Mouse (Mus musculus) forebrain, postnatal 0 days (tissue): Measurements from ENCODE around the gene Pigk. TPM values are rescaled to one million over a fixed set of nuclear protein-coding genes. Genes with fewer than 3 reads are reported as not detected.

Source experiments
- ATAC-seq: fragments of 200-750 bp; cut with Nextera tagmentation; 2 replicates; pipeline ENCODE4 v1.8.0; 2017; ENCODE audit warnings: mild to moderate bottlenecking, moderate library complexity
- DNase-seq: peaks from one replicate; pipeline ENCODE4 v3.0.0-alpha.2; 2015
- H3K27ac ChIP-seq: fragments of 300-500 bp; sonication (generic); 2 replicates; pipeline ENCODE4 v1.5.1; 2014; ENCODE audit warnings: low read depth, mild to moderate bottlenecking, antibody characterized with exemption, low read length, moderate library complexity, mixed read lengths
- H3K27me3 ChIP-seq: fragments of 300-500 bp; sonication (generic); 2 replicates; pipeline ENCODE4 v1.6.1; 2014; ENCODE audit warnings: mild to moderate bottlenecking, low read length, mixed read lengths; ENCODE audit not compliant: insufficient read depth
- H3K36me3 ChIP-seq: fragments of 300-500 bp; sonication (generic); 2 replicates; pipeline ENCODE4 v1.6.1; 2014; ENCODE audit warnings: mild to moderate bottlenecking, moderate library complexity; ENCODE audit not compliant: insufficient read depth
- H3K4me1 ChIP-seq: fragments of 300-500 bp; sonication (generic); 2 replicates; pipeline ENCODE4 v1.6.1; 2014; ENCODE audit warnings: antibody characterized with exemption; ENCODE audit not compliant: insufficient read depth
- H3K4me2 ChIP-seq: fragments of 300-500 bp; sonication (generic); 2 replicates; pipeline ENCODE4 v1.6.1; 2014; ENCODE audit warnings: low read depth, mild to moderate bottlenecking, moderate library complexity
- H3K4me3 ChIP-seq: fragments of 300-500 bp; sonication (generic); 2 replicates; pipeline ENCODE4 v1.5.1; 2014; ENCODE audit warnings: low read depth, low read length, mixed read lengths
- H3K9ac ChIP-seq: fragments of 300-500 bp; sonication (generic); 2 replicates; pipeline ENCODE4 v1.6.1; 2014; ENCODE audit warnings: mild to moderate bottlenecking
- H3K9me3 ChIP-seq: fragments of 300-500 bp; sonication (generic); 2 replicates; pipeline ENCODE4 v1.6.1; 2016; ENCODE audit warnings: low read length
- CTCF ChIP-seq: sonication (generic); IDR thresholded peaks from 2 replicates; pipeline ENCODE4 v1.5.1; 2016; ENCODE audit warnings: antibody characterized with exemption, control low read depth, low read depth
- whole genome bisulfite sequencing: fragments of 180-500 bp; shearing (Covaris S2); extraction: QIAGEN DNeasy Blood & Tissue Kit; methylation state at CpG from one replicate; pipeline ENCODE4 v1.1.7; 2014; 5-methylcytosine and 5-hydroxymethylcytosine counted together
- polyA plus RNA-seq: library from polyadenylated mRNA; unstranded; fragments of >200 nt; fragmentation: Nextera tagmentation; extraction: Ambion mirVana; gene quantifications from 2 replicates; pipeline ENCODE4 v1.2.1, GENCODE M21; 2015
- total RNA-seq: library from RNA; depleted of rRNA; stranded (reverse); fragments of >200 nt; gene quantifications from 2 replicates; pipeline ENCODE4 v1.2.3, GENCODE M21; 2014

Pigk gene
- total and polyA plus RNA-seq, 2 experiments from 2014 or later, result 31.8 to 46.0 TPM

DNA sequence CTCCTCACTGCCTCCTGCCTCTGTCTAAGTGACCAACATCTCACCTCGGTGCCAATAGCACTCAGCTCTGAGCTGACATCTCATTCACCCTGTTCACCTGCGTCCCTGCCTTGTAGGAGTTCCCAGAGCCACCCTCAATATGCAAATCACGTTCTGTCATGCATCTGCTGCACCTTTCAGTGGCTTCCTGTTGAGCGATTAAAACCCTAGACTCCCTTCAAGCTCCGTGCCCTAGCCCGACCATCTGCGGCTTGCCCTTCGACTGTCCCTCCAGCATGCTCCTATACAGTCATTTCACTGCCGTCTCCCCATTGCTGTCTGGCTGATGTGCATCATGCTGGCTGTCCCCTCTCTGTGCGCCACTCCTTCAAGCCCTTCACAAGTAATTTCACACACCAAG lies 142.2 kb downstream of the Pigk start:
- TF ChIP-seq CTCF, result no peak
- no peaks in the 10 kb centered on the region for H3K9me3 ChIP-seq
- no peak overlapping the region for H3K4me2 ChIP-seq
- H3K9ac ChIP-seq, result no peak overlapping the region
- 58% methylated on average over 10 of the region's 10 CpGs for WGBS
- no peak overlapping the region for H3K27ac ChIP-seq
- H3K27me3 ChIP-seq, result no peaks in the 10 kb centered on the region
- no peaks in the 10 kb centered on the region for H3K36me3 ChIP-seq
- no peaks in the 10 kb centered on the region; the same call in 1 of the 2 replicates for H3K4me1 ChIP-seq
- H3K4me3 ChIP-seq, result no peak overlapping the region
- no peak for DNase-seq
- no peak for ATAC-seq

DNA sequence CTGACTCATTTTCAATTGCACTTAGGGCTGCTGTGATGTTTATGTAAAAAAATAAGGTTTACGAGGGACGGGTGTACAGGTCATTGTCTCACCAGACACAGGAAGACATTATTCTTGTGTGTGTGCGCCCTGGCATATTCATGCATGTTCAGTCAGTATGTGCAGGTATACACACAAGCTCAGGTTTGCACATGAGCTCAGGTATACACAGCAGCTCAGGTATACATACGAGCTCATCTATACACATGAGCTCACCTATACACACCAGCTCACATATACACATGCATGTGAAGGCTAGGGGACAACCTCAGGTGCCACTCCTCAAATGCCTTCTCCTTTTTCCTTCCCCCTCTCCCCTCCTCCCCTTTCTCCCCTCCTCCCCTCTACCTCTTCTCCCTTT lies 147.6 kb downstream of the Pigk start:
- Histone ChIP-seq H3K4me3 (no peak overlapping the region), H3K27ac (no peak overlapping the region), H3K4me2 (no peak overlapping the region), H3K36me3 (no peaks in the 10 kb centered on the region), H3K27me3 (no peaks in the 10 kb centered on the region), H3K9me3 (no peaks in the 10 kb centered on the region), H3K4me1 (no peaks in the 10 kb centered on the region; the same call in 1 of the 2 replicates), H3K9ac (no peak overlapping the region)
- DNase-seq (no peak), ATAC-seq (no peak)
- no peak for TF ChIP-seq CTCF
- 87% methylated on average over 4 of the region's 4 CpGs for WGBS

DNA sequence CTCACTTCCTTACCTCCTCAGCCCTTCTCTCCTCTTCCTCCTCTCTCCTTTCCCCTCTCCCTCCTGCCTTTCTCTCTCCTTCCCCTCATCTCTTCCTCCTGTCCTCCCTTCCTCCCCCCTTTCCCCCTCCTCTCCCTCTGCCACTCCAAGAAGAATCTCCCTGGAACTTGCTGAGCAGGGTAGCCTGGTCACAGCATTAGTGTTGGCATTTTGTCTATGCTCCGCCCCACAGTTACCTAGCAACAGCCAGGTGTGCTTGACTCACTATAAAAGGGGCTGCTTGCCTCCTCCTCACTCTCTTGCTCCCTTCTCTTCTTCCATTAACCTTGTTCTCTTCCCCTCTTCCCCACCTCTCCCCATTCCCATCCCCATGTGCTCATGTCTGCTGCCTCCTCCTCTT lies 148.1 kb downstream of the Pigk start:
- 72% methylated on average over 1 of the region's 1 CpGs for WGBS
- H3K4me1 ChIP-seq, result no peaks in the 10 kb centered on the region
- H3K4me2 ChIP-seq, result no peak overlapping the region
- H3K36me3 ChIP-seq, result no peaks in the 10 kb centered on the region
- H3K4me3 ChIP-seq, result no peak overlapping the region
- no peaks in the 10 kb centered on the region for H3K27me3 ChIP-seq
- no peak for TF ChIP-seq CTCF
- no peak overlapping the region for H3K27ac ChIP-seq
- H3K9ac ChIP-seq, result no peak overlapping the region
- DNase-seq (no peak), ATAC-seq (no peak)
- H3K9me3 ChIP-seq, result no peaks in the 10 kb centered on the region

- no peaks in the 10 kb centered on the region for H3K9me3 ChIP-seq
- no peak overlapping the region; the same call in 1 of the 2 replicates for H3K4me2 ChIP-seq
- no peak overlapping the region for H3K4me3 ChIP-seq
- 74% methylated on average over 22 of the region's 22 CpGs for whole genome bisulfite sequencing
- H3K27me3 ChIP-seq, result no peaks in the 10 kb centered on the region
- TF ChIP-seq CTCF, result no peak
- 0 out of 2 replicates have a peak overlapping the region, but pooled peaks have one; percentile 16 for H3K27ac ChIP-seq
- peaks cover 5% of the 10 kb centered on the region; the same call in 1 of the 2 replicates for H3K4me1 ChIP-seq
- peak; percentile 52 for ATAC-seq
- H3K9ac ChIP-seq, result no peak overlapping the region
- no peaks in the 10 kb centered on the region for H3K36me3 ChIP-seq
- DNase-seq, result no peak
These were observed 152.4 kb downstream of the Pigk start for GRCm38 (mm10) chr3:152866035-152866965.

DNA sequence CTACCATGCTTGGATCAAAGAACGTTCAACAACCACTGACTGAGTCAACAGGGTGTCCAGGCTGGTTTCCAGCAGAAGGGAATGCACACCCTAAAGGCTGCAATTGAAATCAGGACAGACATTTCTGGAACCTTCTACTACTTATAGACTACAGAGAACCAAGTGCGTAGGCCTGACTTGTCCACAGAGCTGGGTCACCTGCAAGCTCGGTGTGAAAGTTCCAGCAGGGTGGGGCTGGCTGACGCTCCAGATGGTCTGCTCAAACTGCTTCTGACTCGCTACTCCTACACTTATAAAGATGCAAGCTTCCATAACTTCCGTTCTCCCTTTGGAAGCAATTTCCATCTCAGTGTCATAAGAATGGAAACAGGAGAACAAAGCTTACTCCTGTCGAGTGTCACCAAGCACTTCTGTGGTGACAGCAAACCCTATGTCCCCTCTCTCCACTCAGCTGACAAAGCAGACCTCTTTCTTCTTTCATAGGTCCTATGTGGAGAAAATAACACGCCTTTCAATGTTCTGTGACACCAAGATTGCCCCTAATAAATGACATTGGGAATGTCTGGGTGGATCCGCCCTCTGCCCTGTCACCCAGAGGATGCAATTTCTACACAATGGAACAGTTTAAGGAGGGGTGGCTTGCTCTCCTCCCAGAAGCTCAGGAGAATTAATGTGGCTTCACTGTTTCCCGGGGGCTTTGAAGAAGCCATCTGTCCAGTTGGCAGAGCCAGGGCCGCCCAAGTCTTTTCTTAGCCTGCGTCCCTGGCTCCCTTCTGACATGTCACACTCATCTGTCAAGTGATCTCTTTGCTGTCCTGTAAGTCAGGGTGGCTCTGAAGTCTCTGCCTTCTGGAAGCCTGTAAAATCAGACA lies 154.0 kb downstream of the Pigk start:
- Histone ChIP-seq H3K4me3 (no peak overlapping the region), H3K9me3 (no peaks in the 10 kb centered on the region), H3K4me2 (no peak overlapping the region), H3K4me1 (peaks cover 5% of the 10 kb centered on the region; the same call in 1 of the 2 replicates), H3K27me3 (no peaks in the 10 kb centered on the region), H3K36me3 (no peaks in the 10 kb centered on the region), H3K27ac (peak overlapping the region; percentile 29; the same call in 1 of the 2 replicates), H3K9ac (no peak overlapping the region)
- DNase-seq, result no peak
- 61% methylated on average over 12 of the region's 12 CpGs for WGBS
- ATAC-seq, result peak; percentile 72
- TF ChIP-seq CTCF, result no peak

- no peak for TF ChIP-seq CTCF
- Histone ChIP-seq H3K4me2 (no peak overlapping the region), H3K36me3 (no peaks in the 10 kb centered on the region), H3K27me3 (no peaks in the 10 kb centered on the region), H3K4me3 (no peak overlapping the region), H3K27ac (no peak overlapping the region), H3K9ac (no peak overlapping the region), H3K4me1 (peaks cover 5% of the 10 kb centered on the region; the same call in 1 of the 2 replicates), H3K9me3 (no peaks in the 10 kb centered on the region)
- no peak for ATAC-seq
- DNase-seq, result no peak
- 44% methylated on average over 12 of the region's 12 CpGs for WGBS
These were observed 158.2 kb downstream of the Pigk start for GRCm38 (mm10) chr3:152872054-152872453.
